Mouse (Mus musculus): ENCODE results near the gene Spaca3. TPM values are rescaled to one million over a fixed set of nuclear protein-coding genes. Genes with fewer than 3 reads are reported as not detected.
A peak's percentile ranks its signal among the peaks of the same experiment; 100 is the strongest.

The Spaca3 gene
- polyA plus RNA-seq (2016; fragmentation: Nextera tagmentation; extraction: Ambion mirVana), result not detected in 2 replicates

DNA sequence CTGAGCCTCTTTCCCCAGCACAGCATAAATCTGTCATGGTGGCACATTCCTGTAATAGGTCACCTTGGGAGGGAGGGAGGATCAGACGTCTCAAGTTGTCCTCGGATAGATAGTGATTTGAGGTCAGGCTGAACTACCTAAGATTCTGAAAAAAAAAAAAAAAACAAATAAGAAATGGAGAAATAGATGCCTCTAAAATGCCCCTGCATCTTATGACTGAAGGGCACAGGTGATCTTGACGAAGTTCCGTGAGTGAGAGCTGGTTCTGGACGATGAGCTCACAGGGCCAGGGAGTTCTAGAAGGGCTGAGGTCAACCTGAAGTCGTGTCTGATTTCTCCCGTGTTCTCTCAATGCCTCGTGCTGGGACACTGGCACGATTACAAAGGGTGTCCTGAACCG lies at the start of gene Spaca3:
Spaca3 (plus strand) TSS at position 301 of the 400 bp plus-strand sequence.
- H3K4me3 ChIP-seq, result no peak within 1 kb of the TSS
- H3K27me3 ChIP-seq, result no peaks in the 10 kb centered on the region
- H3K4me1 ChIP-seq, result 0 out of 2 replicates have a peak, but pooled peaks cover 3% of the 10 kb centered on the region
- no peak within 1 kb of the TSS for H3K27ac ChIP-seq (replicated peaks)
- no peaks in the 10 kb centered on the region for H3K9me3 ChIP-seq
- WGBS, result 74% methylated on average over 10 of the region's 10 CpGs
- no peak for ATAC-seq (ENCODE audit: low FRiP score, low read depth)
- H3K9ac ChIP-seq (replicated peaks), result no peak within 1 kb of the TSS
- no peaks in the 10 kb centered on the region for H3K36me3 ChIP-seq
- H3K4me2 ChIP-seq (replicated peaks), result no peak within 1 kb of the TSS

DNA sequence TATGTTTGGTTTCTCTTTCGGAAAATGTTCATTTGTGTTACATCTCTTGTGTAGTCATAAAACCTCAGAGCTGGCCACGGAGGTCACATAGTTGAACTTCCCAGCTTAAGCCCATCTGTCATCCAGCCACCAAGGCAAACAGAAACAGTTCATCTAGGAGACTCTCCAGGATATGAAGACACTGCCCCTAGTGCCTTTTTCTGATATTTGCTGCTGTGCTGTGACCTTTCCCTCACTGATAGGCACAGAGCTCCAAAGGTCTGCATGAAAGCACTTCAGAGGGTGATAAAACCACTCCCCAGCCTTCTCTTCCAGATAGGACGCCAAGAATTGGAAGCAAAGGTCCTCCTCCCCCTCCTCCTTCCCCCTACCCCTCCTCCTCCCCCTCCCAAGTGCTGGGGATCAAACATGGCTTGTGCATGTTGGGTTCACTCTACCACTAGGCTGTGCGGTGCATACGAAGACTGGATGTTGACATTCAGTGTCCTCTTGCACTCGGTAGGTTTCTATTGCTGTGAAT lies 49.6 kb upstream of the Spaca3 start:
- Histone ChIP-seq H3K27me3 (peaks cover 12% of the 10 kb centered on the region; the same call in 1 of the 2 replicates), H3K4me2 (replicated peaks) (no peak overlapping the region), H3K36me3 (peaks cover 13% of the 10 kb centered on the region; the same call in 1 of the 2 replicates), H3K4me3 (no peak overlapping the region), H3K27ac (replicated peaks) (no peak overlapping the region), H3K9ac (replicated peaks) (no peak overlapping the region), H3K9me3 (no peaks in the 10 kb centered on the region), H3K4me1 (peaks cover 19% of the 10 kb centered on the region)
- 72% methylated on average over 6 of the region's 6 CpGs for WGBS
- no peak for ATAC-seq (ENCODE audit: low FRiP score, low read depth)

DNA sequence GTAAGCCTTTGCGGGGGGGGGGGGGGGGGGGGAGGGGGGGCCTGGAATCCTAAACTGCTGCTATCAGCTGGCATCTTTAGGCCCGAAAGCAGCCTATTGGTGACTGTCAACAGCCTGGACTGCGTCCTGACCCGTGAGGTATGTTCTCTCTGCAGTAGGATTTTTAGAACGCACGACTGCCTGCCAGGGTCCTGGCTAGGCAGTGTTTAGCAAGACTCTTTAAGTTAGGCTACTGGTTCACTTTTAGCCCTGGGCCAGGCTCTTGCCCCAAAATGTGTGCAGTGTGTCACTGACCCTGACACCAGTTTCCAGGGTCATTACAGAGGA lies 48.5 kb upstream of the Spaca3 start:
- Histone ChIP-seq H3K36me3 (peaks cover 23% of the 10 kb centered on the region), H3K4me2 (replicated peaks) (peak overlapping the region; percentile 90), H3K27me3 (peaks cover 12% of the 10 kb centered on the region; the same call in 1 of the 2 replicates), H3K4me3 (peak overlapping the region; percentile 62), H3K9me3 (no peaks in the 10 kb centered on the region), H3K27ac (replicated peaks) (peak overlapping the region; percentile 78), H3K9ac (replicated peaks) (peak overlapping the region; percentile 85), H3K4me1 (peaks cover 19% of the 10 kb centered on the region)
- 42% methylated on average over 5 of the region's 6 CpGs for WGBS
- no peak for ATAC-seq (ENCODE audit: low FRiP score, low read depth)

DNA sequence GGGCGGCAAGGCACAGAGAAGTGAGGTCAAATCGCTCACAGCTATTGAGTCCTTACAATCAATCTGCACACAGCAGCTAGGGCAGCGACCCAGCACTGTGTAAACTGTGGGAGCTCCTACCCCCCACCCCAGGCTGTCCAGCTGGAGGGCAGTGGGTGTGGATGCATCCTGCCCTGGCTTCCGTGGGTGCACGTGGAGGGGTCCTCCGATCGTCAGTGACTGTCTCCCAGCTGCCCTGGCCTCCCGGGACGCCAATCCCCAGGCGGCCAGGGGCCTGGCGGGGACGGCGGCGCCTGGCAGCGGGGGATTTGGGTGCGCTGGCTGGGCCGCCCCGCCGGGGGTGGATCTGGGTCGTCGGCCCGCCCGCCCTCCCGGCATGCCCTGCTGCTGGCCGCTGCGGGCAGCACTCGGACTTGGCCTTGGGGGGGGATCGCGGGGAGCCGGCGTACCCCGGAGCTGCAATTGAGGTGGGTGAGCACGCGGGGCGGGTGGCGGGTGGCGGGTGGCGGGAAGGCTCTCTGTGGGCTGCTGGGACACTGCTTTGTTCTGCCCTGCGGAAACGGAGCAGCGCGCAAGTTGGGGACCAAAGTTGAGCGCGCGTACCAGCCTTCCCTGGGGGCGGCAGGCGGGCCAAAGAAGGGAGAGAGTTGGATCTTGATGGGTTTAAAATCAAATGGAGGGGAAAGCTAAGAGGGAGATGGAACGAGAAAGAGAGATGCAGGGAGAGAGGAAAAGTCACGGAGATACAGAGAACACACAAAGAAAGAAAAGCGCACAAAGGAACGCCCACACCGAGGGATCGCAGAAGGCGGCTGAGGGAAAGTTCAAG lies 48.0 kb upstream of the Spaca3 start, which contains the start of gene Tmem98:
Tmem98 (plus strand) TSS at position 183 of the 829 bp plus-strand sequence.
- peak within 1 kb of the TSS; percentile 90 for H3K4me2 ChIP-seq (replicated peaks)
- H3K4me3 ChIP-seq, result peak within 1 kb of the TSS; percentile 62
- under 1% methylated on average over 50 of the region's 54 CpGs for WGBS
- H3K9me3 ChIP-seq, result no peaks in the 10 kb centered on the region
- peak; percentile 83 for ATAC-seq (ENCODE audit: low FRiP score, low read depth)
- peaks cover 19% of the 10 kb centered on the region for H3K4me1 ChIP-seq
- peaks cover 29% of the 10 kb centered on the region for H3K36me3 ChIP-seq
- peak within 1 kb of the TSS; percentile 78 for H3K27ac ChIP-seq (replicated peaks)
- H3K27me3 ChIP-seq, result peaks cover 12% of the 10 kb centered on the region; the same call in 1 of the 2 replicates
- peak within 1 kb of the TSS; percentile 85 for H3K9ac ChIP-seq (replicated peaks)

DNA sequence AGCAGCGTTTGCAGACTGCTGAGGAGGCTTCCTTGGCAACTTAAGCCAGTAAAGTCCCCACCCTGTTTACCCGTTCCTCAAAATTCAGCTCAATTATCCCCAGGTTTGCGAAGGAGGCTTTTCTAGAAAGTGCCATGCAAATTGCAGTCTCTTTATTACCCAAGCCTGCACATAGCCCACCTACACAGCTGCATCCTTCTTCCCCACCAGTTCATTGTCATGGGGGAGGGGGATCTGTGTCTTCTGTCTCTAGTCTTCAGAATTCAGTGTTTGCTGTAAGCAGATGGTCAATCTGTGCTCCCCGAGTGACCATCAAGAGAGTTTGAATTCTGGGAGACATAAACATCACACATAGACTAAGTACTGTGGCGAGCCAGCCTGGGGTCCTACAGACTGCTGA lies 47.0 kb upstream of the Spaca3 start:
- no peak for ATAC-seq (ENCODE audit: low FRiP score, low read depth)
- H3K27ac ChIP-seq (replicated peaks), result no peak overlapping the region
- WGBS, result 24% methylated on average over 5 of the region's 5 CpGs

DNA sequence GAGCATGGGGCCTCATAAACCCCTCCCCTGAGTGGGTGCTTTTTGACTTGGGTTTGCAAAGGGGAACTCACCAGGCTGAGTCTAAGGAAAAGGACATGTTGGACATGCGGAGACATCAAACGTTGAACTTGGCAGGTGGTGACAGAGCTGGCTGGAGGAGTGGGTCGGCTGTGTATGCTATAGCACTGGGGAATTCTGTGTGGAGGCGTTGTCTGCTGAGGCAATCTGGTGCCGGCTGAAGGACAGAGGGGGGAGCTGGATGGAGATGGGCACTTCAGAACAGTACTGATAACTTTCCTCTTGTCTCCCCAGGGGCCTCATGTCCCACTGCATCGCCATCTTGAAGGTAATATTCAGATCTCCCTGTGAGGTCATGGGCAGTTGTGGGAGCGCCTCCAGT lies 42.8 kb upstream of the Spaca3 start:
- no peak overlapping the region for H3K9ac ChIP-seq (replicated peaks)
- peaks cover 19% of the 10 kb centered on the region for H3K4me1 ChIP-seq
- no peak overlapping the region for H3K4me3 ChIP-seq
- no peak overlapping the region for H3K27ac ChIP-seq (replicated peaks)
- ATAC-seq (ENCODE audit: low FRiP score, low read depth), result no peak
- WGBS, result 91% methylated on average over 7 of the region's 7 CpGs
- H3K27me3 ChIP-seq, result no peaks in the 10 kb centered on the region
- H3K36me3 ChIP-seq, result peaks cover 55% of the 10 kb centered on the region
- no peak overlapping the region for H3K4me2 ChIP-seq (replicated peaks)
- H3K9me3 ChIP-seq, result no peaks in the 10 kb centered on the region

More for the DNA sequence above, 47.0 kb upstream of the Spaca3 start:
- H3K36me3 ChIP-seq, result peaks cover 37% of the 10 kb centered on the region
- peak overlapping the region; percentile 85 for H3K9ac ChIP-seq (replicated peaks)
- H3K27me3 ChIP-seq, result peaks cover 12% of the 10 kb centered on the region; the same call in 1 of the 2 replicates
- H3K4me1 ChIP-seq, result peaks cover 19% of the 10 kb centered on the region
- H3K4me2 ChIP-seq (replicated peaks), result peak overlapping the region; percentile 90
- no peaks in the 10 kb centered on the region for H3K9me3 ChIP-seq
- peak overlapping the region; percentile 62 for H3K4me3 ChIP-seq

DNA sequence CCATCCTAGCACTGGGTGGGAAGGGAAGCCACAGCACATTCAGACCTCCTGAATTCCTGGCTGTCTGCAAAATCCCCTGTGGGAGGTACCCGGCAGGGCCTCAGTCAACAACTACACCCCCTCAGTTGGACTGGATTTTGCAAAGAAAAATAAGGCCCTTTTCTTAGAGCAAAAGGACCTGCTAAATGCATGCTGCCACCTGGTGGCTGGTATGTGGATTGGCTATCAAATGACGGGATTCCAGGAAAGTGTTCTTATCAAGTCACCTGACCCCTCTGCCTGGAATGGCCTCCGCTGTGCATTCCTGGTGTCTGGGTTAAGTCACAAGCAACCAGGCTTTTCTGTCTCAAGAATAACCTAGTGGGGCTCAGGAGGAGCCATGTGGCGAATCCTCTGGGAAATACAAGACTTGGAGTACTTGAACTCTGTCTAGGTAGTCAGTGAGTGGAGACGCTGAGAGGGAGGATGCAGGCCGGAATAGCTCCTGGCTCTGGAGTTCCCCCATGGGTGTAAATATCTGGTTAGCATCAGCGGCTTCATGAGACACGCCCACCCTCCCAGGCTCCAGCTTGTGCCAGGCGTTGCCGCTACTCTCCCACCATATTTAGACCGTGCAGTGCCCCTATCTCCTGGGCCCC lies 40.0 kb upstream of the Spaca3 start:
- H3K9me3 ChIP-seq, result no peaks in the 10 kb centered on the region
- no peak overlapping the region for H3K9ac ChIP-seq (replicated peaks)
- H3K36me3 ChIP-seq, result peaks cover 56% of the 10 kb centered on the region
- no peak for ATAC-seq (ENCODE audit: low FRiP score, low read depth)
- no peak overlapping the region for H3K4me2 ChIP-seq (replicated peaks)
- 46% methylated on average over 11 of the region's 11 CpGs for WGBS
- no peaks in the 10 kb centered on the region for H3K27me3 ChIP-seq
- H3K4me3 ChIP-seq, result no peak overlapping the region
- H3K27ac ChIP-seq (replicated peaks), result no peak overlapping the region
- H3K4me1 ChIP-seq, result peaks cover 7% of the 10 kb centered on the region; the same call in 1 of the 2 replicates

DNA sequence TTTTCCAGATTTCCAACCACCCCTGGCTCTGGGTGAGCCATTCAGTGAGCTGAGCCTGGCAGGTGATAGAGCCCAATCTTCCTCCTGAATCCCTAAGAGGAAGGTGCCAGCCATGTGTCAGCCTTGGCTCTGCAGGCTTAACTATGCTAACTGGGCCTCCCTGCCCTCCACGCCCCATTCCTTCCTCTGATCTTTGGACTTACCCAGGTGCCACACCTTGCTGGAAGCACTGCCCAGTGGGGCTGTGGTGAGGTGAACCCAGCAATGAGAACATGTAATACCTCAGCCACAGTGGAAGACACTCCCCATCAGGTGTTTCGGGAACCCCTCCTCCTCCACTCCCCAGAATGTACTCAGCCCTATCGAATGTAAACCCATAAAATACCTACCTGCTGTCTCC lies 38.1 kb upstream of the Spaca3 start:
- Histone ChIP-seq H3K36me3 (peaks cover 44% of the 10 kb centered on the region), H3K4me1 (peaks cover 7% of the 10 kb centered on the region; the same call in 1 of the 2 replicates), H3K4me2 (replicated peaks) (no peak overlapping the region), H3K27ac (replicated peaks) (no peak overlapping the region), H3K9ac (replicated peaks) (no peak overlapping the region), H3K9me3 (no peaks in the 10 kb centered on the region), H3K27me3 (no peaks in the 10 kb centered on the region), H3K4me3 (no peak overlapping the region)
- ATAC-seq (ENCODE audit: low FRiP score, low read depth), result no peak
- 92% methylated on average over 3 of the region's 3 CpGs for WGBS

DNA sequence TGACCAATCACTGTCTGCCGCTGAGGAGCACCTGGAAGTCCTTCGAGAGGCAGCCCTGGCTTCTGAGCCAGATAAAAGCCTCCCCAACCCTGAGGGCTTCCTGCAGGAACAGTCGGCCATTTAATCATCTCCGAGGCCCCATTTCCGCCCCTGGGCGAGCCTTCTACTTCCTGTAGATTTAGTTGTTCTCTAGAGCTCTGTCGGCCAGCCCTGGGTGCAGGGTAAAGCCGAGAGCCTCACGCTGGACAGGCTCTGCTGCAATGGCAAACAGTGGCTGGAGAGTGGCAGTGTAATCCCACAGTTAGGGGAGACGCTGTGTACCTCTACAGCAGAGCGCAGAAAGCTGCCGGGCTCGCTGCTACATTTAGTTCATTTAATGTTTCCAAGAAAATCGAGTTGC lies 36.9 kb upstream of the Spaca3 start:
- Histone ChIP-seq H3K9me3 (no peaks in the 10 kb centered on the region), H3K36me3 (peaks cover 35% of the 10 kb centered on the region), H3K27ac (replicated peaks) (0 out of 2 replicates have a peak overlapping the region, but pooled peaks have one; percentile 6), H3K9ac (replicated peaks) (no peak overlapping the region), H3K4me3 (no peak overlapping the region), H3K4me2 (replicated peaks) (no peak overlapping the region), H3K27me3 (no peaks in the 10 kb centered on the region), H3K4me1 (peaks cover 7% of the 10 kb centered on the region; the same call in 1 of the 2 replicates)
- ATAC-seq (ENCODE audit: low FRiP score, low read depth), result no peak
- 53% methylated on average over 14 of the region's 14 CpGs for WGBS

DNA sequence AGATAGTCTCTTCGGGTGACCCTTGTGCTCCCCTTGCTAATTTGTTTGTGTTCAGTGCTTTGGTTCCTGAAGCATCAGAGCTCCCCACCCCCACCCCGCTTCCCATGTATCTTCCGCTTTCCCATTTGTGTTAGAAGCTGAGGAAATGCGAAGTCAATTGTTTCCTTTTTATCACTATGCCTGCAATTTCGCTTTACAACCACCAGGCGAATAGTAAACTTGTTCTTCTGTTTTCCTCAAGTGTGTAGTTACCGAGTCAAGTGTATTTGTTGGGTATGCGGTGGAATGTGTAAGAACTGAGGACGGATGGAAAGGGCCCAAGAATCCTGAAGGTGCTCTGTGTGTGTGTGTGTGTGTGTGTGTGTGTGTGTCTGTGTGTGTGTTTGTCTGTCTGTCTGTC lies 36.4 kb upstream of the Spaca3 start:
- Histone ChIP-seq H3K27me3 (no peaks in the 10 kb centered on the region), H3K4me1 (peaks cover 7% of the 10 kb centered on the region; the same call in 1 of the 2 replicates), H3K9ac (replicated peaks) (no peak overlapping the region), H3K4me2 (replicated peaks) (no peak overlapping the region), H3K27ac (replicated peaks) (no peak overlapping the region), H3K9me3 (no peaks in the 10 kb centered on the region), H3K36me3 (peaks cover 35% of the 10 kb centered on the region), H3K4me3 (no peak overlapping the region)
- 91% methylated on average over 9 of the region's 9 CpGs for WGBS
- ATAC-seq (ENCODE audit: low FRiP score, low read depth), result no peak

DNA sequence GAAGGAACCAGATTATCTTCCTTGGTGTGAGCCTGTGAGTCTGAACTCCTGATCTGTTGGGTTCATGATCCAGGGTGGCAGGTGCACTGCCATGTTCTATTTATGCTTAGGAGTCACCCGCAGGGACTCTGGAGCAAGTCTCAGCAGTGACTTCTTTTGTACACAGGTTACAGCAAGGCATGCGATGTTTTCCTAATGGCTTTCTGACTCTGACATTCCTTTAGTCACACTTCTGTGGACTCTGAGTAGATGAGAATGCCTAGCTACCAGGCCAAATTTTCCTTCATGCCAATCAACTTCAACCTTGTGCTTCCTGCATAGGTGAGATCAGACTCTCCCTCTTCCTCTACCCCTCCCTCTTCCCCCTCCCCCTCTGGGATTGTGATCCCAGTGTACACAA lies 22.8 kb upstream of the Spaca3 start:
- H3K27ac ChIP-seq (replicated peaks), result no peak overlapping the region
- no peaks in the 10 kb centered on the region for H3K9me3 ChIP-seq
- H3K4me2 ChIP-seq (replicated peaks), result no peak overlapping the region
- peaks cover 10% of the 10 kb centered on the region for H3K4me1 ChIP-seq
- H3K36me3 ChIP-seq, result no peaks in the 10 kb centered on the region
- H3K27me3 ChIP-seq, result no peaks in the 10 kb centered on the region
- WGBS, result 85% methylated on average over 2 of the region's 2 CpGs
- H3K4me3 ChIP-seq, result no peak overlapping the region
- ATAC-seq (ENCODE audit: low FRiP score, low read depth), result no peak
- no peak overlapping the region for H3K9ac ChIP-seq (replicated peaks)

DNA sequence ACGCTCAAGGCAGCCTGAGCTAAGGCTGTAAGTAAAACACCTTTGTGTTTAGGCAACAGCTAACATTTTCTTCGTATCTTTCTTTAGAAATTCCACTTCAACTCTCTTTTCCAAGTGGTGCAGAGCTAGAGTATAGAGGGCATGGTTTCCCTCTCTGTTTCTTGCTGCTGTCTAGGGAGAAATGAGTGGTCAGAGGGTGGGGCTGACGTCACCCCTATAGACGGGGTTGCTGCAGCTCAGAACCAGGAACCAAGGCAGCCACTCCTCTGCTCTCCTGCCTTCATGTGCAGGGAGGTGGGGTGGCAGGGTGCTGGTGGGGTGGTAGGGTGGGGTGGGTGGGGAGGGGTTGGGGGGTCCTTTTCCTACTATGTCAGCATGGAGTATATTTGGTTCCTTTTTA lies 22.3 kb upstream of the Spaca3 start:
- Histone ChIP-seq H3K27ac (replicated peaks) (no peak overlapping the region), H3K4me1 (peaks cover 10% of the 10 kb centered on the region), H3K27me3 (no peaks in the 10 kb centered on the region), H3K4me3 (no peak overlapping the region), H3K9ac (replicated peaks) (no peak overlapping the region), H3K4me2 (replicated peaks) (no peak overlapping the region), H3K9me3 (no peaks in the 10 kb centered on the region), H3K36me3 (no peaks in the 10 kb centered on the region)
- ATAC-seq (ENCODE audit: low FRiP score, low read depth), result no peak
- 85% methylated on average over 4 of the region's 4 CpGs for WGBS
